Mouse (Mus musculus): ENCODE data around the gene Uaca. TPM values are rescaled to one million over a fixed set of nuclear protein-coding genes. Genes with fewer than 3 reads are reported as not detected.
"Not testable (repeated sequence)": the region's sequence is repeated elsewhere in the genome, so short reads cannot be mapped to it uniquely, and the experiment has no call there.

The Uaca gene
- total and polyA plus RNA-seq, 3 experiments = 0.33 TPM; not detected in 2

GRCm38 (mm10) chr9:60807996-60808395, 13.7 kb downstream of the Uaca start:
- DNase-seq (ENCODE audit: low spot score) (no peak), ATAC-seq (ENCODE audit: extremely low read depth, insufficient number of reproducible peaks, low FRiP score, poor library complexity, severe bottlenecking) (no peak)
- Histone ChIP-seq H3K4me3 (ENCODE audit: low read depth, low read length) (no peak overlapping the region), H3K27me3 (ENCODE audit: insufficient read depth, low read length) (peaks cover 3% of the 10 kb centered on the region; the same call in 1 of the 2 replicates), H3K36me3 (replicated peaks) (no peaks in the 10 kb centered on the region), H3K9me3 (replicated peaks) (no peaks in the 10 kb centered on the region), H3K4me1 (ENCODE audit: insufficient read depth, low read depth, low read length) (no peaks in the 10 kb centered on the region)
- TF ChIP-seq POLR2AphosphoS5 (IDR thresholded peaks at IDR 0.05; ENCODE audit: insufficient replicate concordance, low read depth, low read length) (no peak), GATA2 (IDR thresholded peaks at IDR 0.05; ENCODE audit: borderline replicate concordance, low read depth, low read length) (no peak), CTCF (IDR thresholded peaks at IDR 0.05; ENCODE audit: low read depth, low read length) (no peak), TAL1 (conservative IDR thresholded peaks at IDR 0.05; ENCODE audit: low read depth, low read length) (no peak), GATA1 (IDR thresholded peaks at IDR 0.05; ENCODE audit: borderline replicate concordance, low read length) (no peak)

DNA sequence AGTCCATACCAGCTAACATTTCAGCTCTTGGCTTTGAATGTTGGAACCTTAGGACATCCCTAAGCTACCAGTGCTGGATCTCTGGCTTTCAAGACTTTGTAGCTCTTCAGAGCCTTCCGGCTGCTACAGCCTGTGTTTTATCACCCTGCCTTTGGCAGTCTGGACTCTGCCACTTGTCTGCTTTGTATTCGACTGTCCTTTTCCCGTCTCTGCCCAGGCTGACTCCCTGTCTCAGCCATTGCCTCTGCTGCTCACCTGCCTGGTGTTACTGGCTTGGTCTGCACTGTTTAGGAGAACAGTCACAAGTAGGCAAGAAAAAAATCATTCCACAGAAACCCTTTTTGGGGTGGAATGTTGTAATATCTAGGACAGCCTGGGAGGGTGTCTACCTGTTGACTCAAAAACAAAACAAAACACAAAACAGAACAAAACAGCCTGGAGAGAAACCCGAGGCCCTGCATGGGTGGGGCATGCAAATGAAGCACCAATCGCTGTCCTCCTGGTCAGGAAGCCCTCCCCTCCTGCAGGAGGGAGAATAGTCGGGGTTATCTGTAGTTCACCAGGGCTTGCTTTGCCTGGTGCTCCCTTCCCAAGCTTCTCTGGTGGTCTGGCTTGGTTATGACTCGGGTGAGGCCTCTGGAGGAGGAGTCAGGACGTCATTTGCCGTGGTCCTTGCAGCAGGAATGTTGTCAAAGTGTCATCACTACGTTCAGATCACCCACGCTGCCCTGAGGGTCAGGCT, 19.0 kb downstream of the Uaca start:
- Histone ChIP-seq H3K4me1 (ENCODE audit: insufficient read depth, low read depth, low read length) (peaks cover 4% of the 10 kb centered on the region; the same call in 1 of the 2 replicates), H3K4me3 (ENCODE audit: low read depth, low read length) (no peak overlapping the region), H3K9me3 (replicated peaks) (no peaks in the 10 kb centered on the region), H3K27me3 (ENCODE audit: insufficient read depth, low read length) (peaks cover 10% of the 10 kb centered on the region; the same call in 1 of the 2 replicates), H3K36me3 (replicated peaks) (no peaks in the 10 kb centered on the region)
- TF ChIP-seq GATA1 (IDR thresholded peaks at IDR 0.05; ENCODE audit: borderline replicate concordance, low read length) (no peak), GATA2 (IDR thresholded peaks at IDR 0.05; ENCODE audit: borderline replicate concordance, low read depth, low read length) (no peak), TAL1 (conservative IDR thresholded peaks at IDR 0.05; ENCODE audit: low read depth, low read length) (no peak), POLR2AphosphoS5 (IDR thresholded peaks at IDR 0.05; ENCODE audit: insufficient replicate concordance, low read depth, low read length) (no peak), CTCF (IDR thresholded peaks at IDR 0.05; ENCODE audit: low read depth, low read length) (no peak)
- ATAC-seq (ENCODE audit: extremely low read depth, insufficient number of reproducible peaks, low FRiP score, poor library complexity, severe bottlenecking) = no peak
- DNase-seq (ENCODE audit: low spot score) = no peak

- no peak for ATAC-seq (ENCODE audit: extremely low read depth, insufficient number of reproducible peaks, low FRiP score, poor library complexity, severe bottlenecking)
- no peak for DNase-seq (ENCODE audit: low spot score)
These were observed 21.2 kb downstream of the Uaca start for GRCm38 (mm10) chr9:60815502-60815901.

GRCm38 (mm10) chr9:60817585-60817984, 23.2 kb downstream of the Uaca start:
- no peak for DNase-seq (ENCODE audit: low spot score)
- H3K9me3 ChIP-seq (replicated peaks) = no peaks in the 10 kb centered on the region
- H3K4me3 ChIP-seq (ENCODE audit: low read depth, low read length) = no peak overlapping the region
- TF ChIP-seq CTCF (IDR thresholded peaks at IDR 0.05; ENCODE audit: low read depth, low read length) (no peak), GATA1 (IDR thresholded peaks at IDR 0.05; ENCODE audit: borderline replicate concordance, low read length) (no peak)
- H3K4me1 ChIP-seq (ENCODE audit: insufficient read depth, low read depth, low read length) = peaks cover 6% of the 10 kb centered on the region; the same call in 1 of the 2 replicates
- peaks cover 10% of the 10 kb centered on the region; the same call in 1 of the 2 replicates for H3K27me3 ChIP-seq (ENCODE audit: insufficient read depth, low read length)
- H3K36me3 ChIP-seq (replicated peaks) = no peaks in the 10 kb centered on the region
- ATAC-seq (ENCODE audit: extremely low read depth, insufficient number of reproducible peaks, low FRiP score, poor library complexity, severe bottlenecking) = no peak

More at GRCm38 (mm10) chr9:60815502-60815901, 21.2 kb downstream of the Uaca start:
- Histone ChIP-seq H3K27me3 (ENCODE audit: insufficient read depth, low read length) (peaks cover 10% of the 10 kb centered on the region; the same call in 1 of the 2 replicates), H3K4me1 (ENCODE audit: insufficient read depth, low read depth, low read length) (peaks cover 6% of the 10 kb centered on the region; the same call in 1 of the 2 replicates), H3K36me3 (replicated peaks) (no peaks in the 10 kb centered on the region), H3K9me3 (replicated peaks) (no peaks in the 10 kb centered on the region), H3K4me3 (ENCODE audit: low read depth, low read length) (no peak overlapping the region)
- TF ChIP-seq GATA2 (IDR thresholded peaks at IDR 0.05; ENCODE audit: borderline replicate concordance, low read depth, low read length) = no peak
- TF ChIP-seq POLR2AphosphoS5 (IDR thresholded peaks at IDR 0.05; ENCODE audit: insufficient replicate concordance, low read depth, low read length) = no peak
- no peak for TF ChIP-seq GATA1 (IDR thresholded peaks at IDR 0.05; ENCODE audit: borderline replicate concordance, low read length)
- TF ChIP-seq CTCF (IDR thresholded peaks at IDR 0.05; ENCODE audit: low read depth, low read length) = no peak
- TF ChIP-seq TAL1 (conservative IDR thresholded peaks at IDR 0.05; ENCODE audit: low read depth, low read length) = no peak

DNA sequence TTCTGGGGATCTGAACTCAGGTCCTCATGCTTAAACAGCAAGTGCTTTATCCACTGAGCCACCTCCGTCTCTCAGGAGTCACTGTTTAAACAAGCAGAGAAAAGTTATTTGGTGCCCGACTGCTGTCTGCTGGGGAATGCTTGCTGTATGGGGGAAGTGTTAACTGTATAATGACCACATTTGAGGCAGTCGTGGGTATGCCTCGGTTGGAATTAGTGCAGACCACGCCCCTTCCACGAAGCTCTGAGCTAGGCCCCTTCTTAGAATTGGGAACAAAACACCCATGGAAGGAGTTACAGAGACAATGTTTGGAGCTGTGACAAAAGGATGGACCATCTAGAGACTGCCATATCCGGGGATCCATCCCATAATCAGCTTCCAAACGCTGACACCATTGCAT, 24.2 kb downstream of the Uaca start:
- not testable (repeated sequence) for H3K36me3 ChIP-seq (replicated peaks); DNase-seq (ENCODE audit: low spot score); H3K4me1 ChIP-seq (ENCODE audit: insufficient read depth, low read depth, low read length); H3K4me3 ChIP-seq (ENCODE audit: low read depth, low read length); H3K27me3 ChIP-seq (ENCODE audit: insufficient read depth, low read length); ATAC-seq (ENCODE audit: extremely low read depth, insufficient number of reproducible peaks, low FRiP score, poor library complexity, severe bottlenecking); H3K9me3 ChIP-seq (replicated peaks)

GRCm38 (mm10) chr9:60819340-60819739, 25.0 kb downstream of the Uaca start:
- Histone ChIP-seq H3K36me3 (replicated peaks) (no peaks in the 10 kb centered on the region), H3K4me1 (ENCODE audit: insufficient read depth, low read depth, low read length) (0 out of 2 replicates have a peak, but pooled peaks cover 2% of the 10 kb centered on the region), H3K9me3 (replicated peaks) (no peaks in the 10 kb centered on the region), H3K27me3 (ENCODE audit: insufficient read depth, low read length) (no peaks in the 10 kb centered on the region), H3K4me3 (ENCODE audit: low read depth, low read length) (no peak overlapping the region)
- TF ChIP-seq CTCF (IDR thresholded peaks at IDR 0.05; ENCODE audit: low read depth, low read length) (no peak), POLR2AphosphoS5 (IDR thresholded peaks at IDR 0.05; ENCODE audit: insufficient replicate concordance, low read depth, low read length) (no peak), TAL1 (conservative IDR thresholded peaks at IDR 0.05; ENCODE audit: low read depth, low read length) (no peak), GATA2 (IDR thresholded peaks at IDR 0.05; ENCODE audit: borderline replicate concordance, low read depth, low read length) (no peak), GATA1 (IDR thresholded peaks at IDR 0.05; ENCODE audit: borderline replicate concordance, low read length) (no peak)
- no peak for ATAC-seq (ENCODE audit: extremely low read depth, insufficient number of reproducible peaks, low FRiP score, poor library complexity, severe bottlenecking)
- no peak for DNase-seq (ENCODE audit: low spot score)
